Mouse (Mus musculus) E14TG2a.4 (cell line): ENCODE data around the gene Wfdc9.

Experiments used
- CTCF ChIP-seq: conservative IDR thresholded peaks from 2 replicates; pipeline ENCODE4 v1.5.1; 2014; ENCODE audit warnings: low read length
- NANOG ChIP-seq: IDR thresholded peaks from 2 replicates; pipeline ENCODE4 v1.6.1; 2014; ENCODE audit warnings: borderline replicate concordance, low read length, mixed read lengths

GRCm38 (mm10) chr2:164684807-164685206, 28.4 kb upstream of the Wfdc9 start, which contains the start of gene Wfdc13:
- TF ChIP-seq CTCF: no peak
- no peak for TF ChIP-seq NANOG
